Mouse (Mus musculus) brain, adult 10 weeks (tissue): ENCODE results near the gene Clasrp. TPM values are rescaled to one million over a fixed set of nuclear protein-coding genes. Genes with fewer than 3 reads are reported as not detected.

ENCODE experiments used
- polyA plus RNA-seq: library from polyadenylated mRNA; stranded (reverse); fragments of 350-450 nt; fragmentation: Illumina TruSeq; extraction: RNeasy Lipid Tissue Mini Kit (QIAGEN cat#74804); gene quantifications from one replicate; pipeline ENCODE4 v1.2.3, GENCODE M21; 2015; ENCODE audit warnings: low read depth, low replicate concordance

Gene Clasrp
- polyA plus RNA-seq, result 61.8 TPM

DNA sequence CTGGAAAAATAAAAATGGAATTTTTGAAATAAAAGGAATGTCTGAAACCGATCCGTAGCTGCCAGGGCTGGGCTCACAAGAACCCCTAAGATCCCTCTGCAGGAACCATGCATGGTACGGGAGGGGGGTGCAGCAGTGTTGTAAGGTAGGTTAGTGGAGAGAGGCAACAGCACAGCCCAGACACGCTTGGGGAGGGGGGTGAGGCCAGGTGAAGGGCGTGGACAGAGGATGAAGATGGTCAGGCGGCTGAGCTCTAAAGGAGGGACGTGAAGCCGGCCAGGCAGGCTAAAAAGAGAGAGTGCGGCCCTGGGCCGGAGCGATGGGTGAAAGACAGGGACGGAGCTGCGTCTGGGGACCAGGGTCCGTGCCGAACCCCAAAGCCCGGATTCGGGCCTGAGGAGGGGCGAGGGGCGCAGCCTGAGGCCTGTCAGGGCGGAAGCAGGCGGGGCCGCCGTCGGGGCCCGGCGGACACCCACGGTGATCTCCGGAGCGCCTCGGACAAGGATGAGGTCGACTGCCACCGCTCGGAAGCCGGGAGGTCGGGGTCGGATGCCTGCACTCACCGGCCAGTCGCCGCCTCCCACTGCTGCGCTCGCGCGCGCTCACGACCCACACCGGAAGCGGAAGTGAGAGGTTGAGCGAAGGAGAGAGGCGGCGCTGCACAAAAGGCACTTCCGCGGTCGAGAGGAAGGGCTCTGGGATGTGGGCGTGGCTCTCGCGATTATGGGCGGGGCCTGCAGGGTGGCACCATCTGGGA, at the start of gene Clasrp:
Clasrp (minus strand) TSS at position 638 of the 757 bp plus-strand sequence.

DNA sequence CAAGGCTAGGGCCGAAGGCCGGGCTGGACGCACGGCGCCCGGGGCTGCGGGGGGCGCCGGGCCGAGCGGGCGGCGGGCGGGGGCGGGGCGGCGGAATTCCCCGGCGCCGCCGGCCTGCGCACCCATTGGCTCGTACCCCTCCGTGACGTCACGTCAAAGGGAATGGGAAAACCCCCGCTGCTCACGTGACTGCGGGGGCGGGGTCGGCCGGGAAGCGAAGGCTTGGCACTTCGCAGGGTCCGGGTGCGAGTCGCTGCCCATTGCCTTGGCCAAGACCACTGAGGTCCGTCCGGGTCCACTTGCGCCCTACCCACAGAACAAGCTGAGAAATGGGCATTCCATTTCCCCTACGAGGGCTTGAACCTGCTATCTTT, 25.1 kb upstream of the Clasrp start, which contains the start of gene Relb:
Relb (minus strand) TSS at position 78 of the 374 bp plus-strand sequence.

DNA sequence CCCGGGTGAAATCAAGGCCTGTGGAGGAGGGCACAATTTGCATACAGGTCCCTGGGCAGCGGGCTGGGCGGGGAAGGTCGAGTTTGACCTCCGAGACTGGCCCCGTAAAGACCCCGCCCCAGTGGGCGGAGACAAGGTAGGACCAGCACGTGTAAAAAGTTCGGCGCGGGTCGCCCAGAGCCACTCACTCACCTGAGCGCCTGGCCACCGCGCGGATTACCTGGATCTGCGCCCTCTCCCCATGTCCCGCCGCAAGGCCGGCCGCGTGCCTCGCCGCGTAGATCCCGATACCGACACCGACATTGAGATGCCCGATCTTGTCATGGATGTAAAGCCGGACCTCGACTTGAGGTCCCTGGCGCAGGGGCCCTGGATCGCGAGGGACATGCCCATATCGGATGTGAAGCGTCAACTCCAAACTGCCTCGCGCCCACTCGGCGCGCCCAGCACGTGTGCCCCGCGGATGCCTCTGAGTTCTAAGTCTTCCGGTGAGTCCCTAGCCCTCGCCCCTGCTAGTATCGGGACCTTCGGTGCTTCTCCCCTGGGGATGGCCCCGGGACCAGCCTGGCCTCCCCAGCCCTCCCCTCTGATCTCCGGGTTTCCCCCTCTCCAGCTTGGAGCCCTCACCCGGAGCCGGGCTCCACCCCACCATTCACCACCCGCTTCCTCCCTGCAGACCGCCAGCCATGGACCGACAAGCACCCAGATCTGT, 27.0 kb downstream of the Clasrp start, which contains the start of the genes Zfp296 and Gemin7:
Zfp296 (plus strand) TSS at position 147 of the 712 bp plus-strand sequence.
Gemin7 (minus strand) TSS at position 455 of the 712 bp plus-strand sequence.

DNA sequence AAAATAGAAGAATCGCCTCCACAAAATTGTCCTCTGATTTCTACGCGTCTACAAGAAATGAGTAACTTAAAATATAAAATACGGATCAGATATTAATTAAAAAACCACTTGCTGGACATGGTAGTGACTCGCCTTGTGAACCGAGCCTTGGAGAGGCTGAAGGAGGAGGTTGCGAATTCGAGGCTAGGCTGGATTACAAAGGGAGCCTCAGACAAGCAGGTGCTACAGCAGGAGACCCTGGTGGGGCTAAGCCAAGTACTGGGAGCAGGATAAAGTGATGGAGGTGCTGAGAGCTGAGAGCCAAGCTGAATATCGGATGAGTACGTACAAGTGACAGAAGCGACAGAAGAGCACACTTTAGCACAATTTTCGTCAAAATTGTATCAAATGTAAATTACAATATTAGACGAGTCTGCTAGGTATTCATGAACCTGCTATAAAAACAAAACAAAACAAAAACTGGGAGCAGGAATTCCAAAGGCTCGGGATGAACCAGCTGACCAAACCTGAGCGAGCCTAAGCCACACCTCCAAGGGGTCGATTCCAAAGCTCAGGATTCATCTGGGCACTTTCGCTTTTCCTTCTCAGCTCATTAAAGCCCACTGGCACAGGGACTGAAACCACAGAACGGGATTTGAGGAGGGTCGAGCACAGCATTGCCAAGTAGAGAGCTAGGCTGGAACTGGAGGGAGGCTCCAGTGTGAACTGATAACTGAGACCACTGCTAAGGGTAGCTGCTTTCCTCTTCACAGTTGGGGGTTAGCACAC, 41.5 kb downstream of the Clasrp start, which contains the start of gene Ppp1r37:
Ppp1r37 (minus strand) TSS at position 434 of the 768 bp plus-strand sequence.

Other genes starting within 250 kb of the Clasrp start
- 17.9 TPM for gene Cd3eap, start 245.0 kb downstream of the Clasrp start, polyA plus RNA-seq
- gene Ppp1r13l, start 244.7 kb downstream of the Clasrp start, polyA plus RNA-seq, result 2.5 TPM
- 28.2 TPM for gene Ercc2, start 222.5 kb downstream of the Clasrp start, polyA plus RNA-seq
- gene Klc3, start 200.4 kb downstream of the Clasrp start, polyA plus RNA-seq, result 2.6 TPM
- gene Ckm, start 199.7 kb downstream of the Clasrp start, polyA plus RNA-seq, result 0.62 TPM
- gene Mark4, start 145.7 kb downstream of the Clasrp start, polyA plus RNA-seq, result 41.6 TPM
- gene Exoc3l2, start 141.2 kb downstream of the Clasrp start, polyA plus RNA-seq, result 0.21 TPM
- 7.8 TPM for gene Bloc1s3, start 96.1 kb downstream of the Clasrp start, polyA plus RNA-seq
- gene Trappc6a, start 96.1 kb downstream of the Clasrp start, polyA plus RNA-seq, result 20.7 TPM
- gene Nkpd1, start 86.6 kb downstream of the Clasrp start, polyA plus RNA-seq, result 0.51 TPM
- 121 TPM for gene Ppp1r37, start 41.4 kb downstream of the Clasrp start, polyA plus RNA-seq
- 2.2 TPM for gene Zfp296, start 27.2 kb downstream of the Clasrp start, polyA plus RNA-seq
- gene Gemin7, start 26.9 kb downstream of the Clasrp start, polyA plus RNA-seq, result 70.4 TPM
- 5.4 TPM for gene Relb, start 25.0 kb upstream of the Clasrp start, polyA plus RNA-seq
- 134 TPM for gene Clptm1, start 60.5 kb upstream of the Clasrp start, polyA plus RNA-seq
- gene Apoc2, start 73.5 kb upstream of the Clasrp start, polyA plus RNA-seq, result not detected
- gene Gm44805, start 76.9 kb upstream of the Clasrp start, polyA plus RNA-seq, result not detected
- not detected for gene Apoc4, start 77.0 kb upstream of the Clasrp start, polyA plus RNA-seq
- 12.2 TPM for gene Apoc1, start 88.2 kb upstream of the Clasrp start, polyA plus RNA-seq
- gene Apoe, start 94.7 kb upstream of the Clasrp start, polyA plus RNA-seq, result 3,083 TPM
- 89.9 TPM for gene Tomm40, start 111.0 kb upstream of the Clasrp start, polyA plus RNA-seq
- gene Nectin2, start 146.0 kb upstream of the Clasrp start, polyA plus RNA-seq, result 7.5 TPM
- gene Bcam, start 166.5 kb upstream of the Clasrp start, polyA plus RNA-seq, result 16.0 TPM
- gene Cblc, start 192.3 kb upstream of the Clasrp start, polyA plus RNA-seq, result not detected
- 0.42 TPM for gene Bcl3, start 218.3 kb upstream of the Clasrp start, polyA plus RNA-seq
- 2.8 TPM for gene Gm19345, start 247.5 kb upstream of the Clasrp start, polyA plus RNA-seq